Mouse (Mus musculus): Measurements from ENCODE around the gene Hhip.

DNA sequence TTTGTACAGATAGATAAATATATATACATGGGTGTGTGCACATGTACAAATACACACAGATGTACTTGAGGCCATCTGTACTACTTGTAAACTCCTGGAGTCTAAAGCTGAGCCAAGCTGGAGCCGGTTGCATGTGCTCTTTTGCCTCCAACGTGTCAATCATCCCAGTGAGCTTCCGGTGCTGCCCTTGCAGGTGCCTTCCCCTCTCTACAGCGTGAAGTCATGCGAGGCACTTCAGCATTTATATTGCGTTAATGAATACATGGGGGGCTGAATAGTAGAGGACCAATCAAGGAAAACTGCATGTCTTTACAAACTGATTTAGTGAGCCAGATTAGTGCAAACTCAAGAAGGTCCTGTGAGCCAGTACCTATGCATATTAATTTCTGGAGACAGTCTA, 91.6 kb downstream of the Hhip start:
- no peak for TF ChIP-seq CTCF (IDR thresholded peaks at IDR 0.05; ENCODE audit: low read depth)
- TF ChIP-seq EP300 (IDR thresholded peaks at IDR 0.05; ENCODE audit: low read depth) = no peak

All from heart, postnatal 0 days (tissue).